Mouse (Mus musculus): ENCODE measurements around the gene Slc4a3. TPM values are rescaled to one million over a fixed set of nuclear protein-coding genes. Genes with fewer than 3 reads are reported as not detected.

The Slc4a3 gene
- 17.7 and 18.2 TPM in 2 replicates for polyA plus RNA-seq (2015; fragmentation: Nextera tagmentation; extraction: Ambion mirVana)

DNA sequence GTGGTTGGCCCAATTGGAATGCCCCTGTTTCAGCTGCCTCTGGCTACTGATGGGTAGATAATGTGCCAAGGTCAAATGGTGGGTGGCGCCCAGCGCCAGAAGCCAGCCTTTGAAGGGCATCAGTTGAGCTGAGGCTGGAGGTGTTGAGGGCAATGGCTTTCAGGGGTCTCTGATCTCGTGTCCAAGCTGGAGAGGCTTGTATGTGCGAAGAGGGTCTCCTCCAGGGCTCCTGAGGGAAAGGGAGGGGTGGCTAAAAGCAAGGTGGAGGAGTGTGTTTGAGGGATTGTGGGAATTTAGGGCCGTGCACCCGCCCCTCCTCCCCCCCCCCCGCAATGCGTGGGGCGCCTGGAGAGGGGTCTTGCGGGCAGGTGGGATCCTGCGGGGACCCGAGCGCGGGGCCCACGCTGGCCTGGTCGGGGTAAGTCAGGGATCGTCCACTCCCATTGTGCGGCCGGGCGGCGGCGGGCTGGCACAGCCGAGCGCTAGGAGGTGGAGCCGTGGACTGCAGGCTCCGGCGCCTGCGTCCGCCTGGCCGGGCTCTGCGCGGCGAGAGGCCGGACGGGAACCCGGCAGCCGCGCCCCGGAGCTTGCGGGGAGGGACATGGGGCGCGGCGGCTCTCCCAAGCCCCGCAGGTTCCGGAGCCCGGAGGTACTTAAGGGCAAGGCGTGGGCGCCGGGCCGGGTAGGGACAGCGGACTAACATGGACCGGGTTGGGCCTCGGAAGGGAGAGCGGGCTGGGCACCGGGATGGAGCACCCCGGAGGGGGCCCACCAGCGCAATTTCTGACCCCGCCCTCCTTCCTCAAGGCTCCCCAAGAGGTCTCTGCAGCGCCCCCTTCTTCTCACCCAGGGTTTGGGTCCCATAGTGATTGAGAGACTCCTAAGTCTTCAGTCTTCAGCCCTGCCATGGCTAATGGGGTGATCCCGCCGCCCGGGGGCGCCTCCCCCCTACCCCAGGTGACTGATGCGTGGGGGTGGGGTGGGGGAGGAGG lies at the start of gene Slc4a3:
Gene Slc4a3, plus strand, starts transcription at position 302 of the 992 bp plus-strand sequence.
- ATAC-seq (ENCODE audit: insufficient read depth, low FRiP score, low read depth), result peak; percentile 83
- H3K4me2 ChIP-seq, result peak within 1 kb of the TSS; percentile 67
- under 1% methylated on average over 58 of the region's 64 CpGs for WGBS
- peak within 1 kb of the TSS; percentile 70 for H3K9ac ChIP-seq
- peak within 1 kb of the TSS; percentile 79 for H3K4me3 ChIP-seq (replicated peaks)
- peak within 1 kb of the TSS; percentile 59 for H3K27ac ChIP-seq
- peaks cover 9% of the 10 kb centered on the region; the same call in 1 of the 2 replicates for H3K36me3 ChIP-seq
- H3K27me3 ChIP-seq (replicated peaks), result no peaks in the 10 kb centered on the region
- H3K4me1 ChIP-seq, result peaks cover 19% of the 10 kb centered on the region; the same call in 1 of the 2 replicates
- no peaks in the 10 kb centered on the region for H3K9me3 ChIP-seq

DNA sequence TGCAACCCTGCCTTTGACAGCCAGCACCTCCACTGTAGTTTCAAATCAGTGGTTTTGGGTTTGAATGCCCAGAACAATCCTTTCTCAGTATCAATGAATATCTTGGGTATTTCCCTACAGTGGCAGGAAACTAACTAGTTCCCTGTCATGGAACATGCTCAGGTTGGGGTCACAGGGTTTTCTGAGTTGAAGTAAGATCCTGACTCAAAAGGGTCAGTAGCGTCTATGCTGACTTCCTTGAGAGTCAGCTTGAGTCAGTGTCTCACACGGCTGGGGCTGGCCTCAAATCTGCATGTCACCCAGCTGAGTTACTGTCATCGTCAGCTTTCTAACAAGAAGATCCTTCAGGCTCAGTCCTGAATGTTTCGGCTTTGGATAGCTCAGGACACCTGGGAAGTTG lies 47.2 kb upstream of the Slc4a3 start:
- H3K4me1 ChIP-seq, result peaks cover 10% of the 10 kb centered on the region
- no peaks in the 10 kb centered on the region for H3K27me3 ChIP-seq (replicated peaks)
- H3K9ac ChIP-seq, result no peak overlapping the region
- H3K4me2 ChIP-seq, result no peak overlapping the region
- H3K27ac ChIP-seq, result no peak overlapping the region
- peaks cover 57% of the 10 kb centered on the region for H3K36me3 ChIP-seq
- WGBS, result 86% methylated on average over 4 of the region's 4 CpGs
- no peaks in the 10 kb centered on the region for H3K9me3 ChIP-seq
- no peak overlapping the region for H3K4me3 ChIP-seq (replicated peaks)
- no peak for ATAC-seq (ENCODE audit: insufficient read depth, low FRiP score, low read depth)

DNA sequence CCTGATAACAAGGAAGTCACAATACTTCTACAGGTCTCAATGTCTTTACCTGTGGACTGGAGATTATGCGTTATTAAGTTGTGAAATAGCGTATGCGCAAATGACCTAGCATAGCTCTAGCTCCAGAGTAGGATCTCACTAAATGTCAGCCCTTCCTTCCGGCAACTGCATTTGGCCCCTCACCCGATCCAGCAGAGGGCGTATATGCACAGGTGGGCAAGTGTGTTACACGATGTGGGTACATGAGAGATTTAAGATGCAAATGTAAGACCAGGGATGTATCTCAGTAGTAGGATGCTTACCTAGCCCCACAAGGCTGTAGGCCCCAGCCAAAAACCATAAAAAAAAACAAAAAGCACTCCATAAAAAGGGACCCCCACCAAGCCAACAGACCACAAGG lies 46.6 kb upstream of the Slc4a3 start:
- Histone ChIP-seq H3K4me3 (replicated peaks) (no peak overlapping the region), H3K9ac (no peak overlapping the region), H3K27me3 (replicated peaks) (no peaks in the 10 kb centered on the region), H3K36me3 (peaks cover 57% of the 10 kb centered on the region), H3K4me1 (peaks cover 16% of the 10 kb centered on the region), H3K27ac (no peak overlapping the region), H3K9me3 (no peaks in the 10 kb centered on the region), H3K4me2 (no peak overlapping the region)
- WGBS, result 79% methylated on average over 7 of the region's 7 CpGs
- no peak for ATAC-seq (ENCODE audit: insufficient read depth, low FRiP score, low read depth)

DNA sequence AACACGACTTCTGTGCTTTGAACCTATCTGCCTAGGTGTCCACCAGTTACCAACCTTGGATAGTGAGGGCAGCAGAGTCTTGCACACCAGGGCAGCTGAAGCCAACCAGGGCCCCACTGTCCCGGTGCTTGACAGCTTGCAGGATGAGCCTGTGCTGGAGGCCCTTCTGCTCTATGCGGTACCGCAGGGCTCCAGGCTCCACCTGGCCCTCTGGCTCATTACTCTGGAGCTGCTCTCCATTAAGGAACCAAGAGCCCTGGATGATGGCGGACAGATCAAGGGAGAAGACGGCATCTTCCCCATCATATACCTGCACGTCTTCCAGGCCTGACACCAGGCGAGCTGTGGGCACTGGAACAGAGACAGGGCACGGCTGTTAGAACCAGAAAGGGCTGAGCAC lies 44.2 kb upstream of the Slc4a3 start:
- Histone ChIP-seq H3K27ac (no peak overlapping the region), H3K9me3 (no peaks in the 10 kb centered on the region), H3K4me2 (no peak overlapping the region), H3K9ac (no peak overlapping the region), H3K36me3 (peaks cover 52% of the 10 kb centered on the region), H3K27me3 (replicated peaks) (no peaks in the 10 kb centered on the region), H3K4me1 (peaks cover 27% of the 10 kb centered on the region), H3K4me3 (replicated peaks) (no peak overlapping the region)
- 96% methylated on average over 9 of the region's 9 CpGs for WGBS
- no peak for ATAC-seq (ENCODE audit: insufficient read depth, low FRiP score, low read depth)

DNA sequence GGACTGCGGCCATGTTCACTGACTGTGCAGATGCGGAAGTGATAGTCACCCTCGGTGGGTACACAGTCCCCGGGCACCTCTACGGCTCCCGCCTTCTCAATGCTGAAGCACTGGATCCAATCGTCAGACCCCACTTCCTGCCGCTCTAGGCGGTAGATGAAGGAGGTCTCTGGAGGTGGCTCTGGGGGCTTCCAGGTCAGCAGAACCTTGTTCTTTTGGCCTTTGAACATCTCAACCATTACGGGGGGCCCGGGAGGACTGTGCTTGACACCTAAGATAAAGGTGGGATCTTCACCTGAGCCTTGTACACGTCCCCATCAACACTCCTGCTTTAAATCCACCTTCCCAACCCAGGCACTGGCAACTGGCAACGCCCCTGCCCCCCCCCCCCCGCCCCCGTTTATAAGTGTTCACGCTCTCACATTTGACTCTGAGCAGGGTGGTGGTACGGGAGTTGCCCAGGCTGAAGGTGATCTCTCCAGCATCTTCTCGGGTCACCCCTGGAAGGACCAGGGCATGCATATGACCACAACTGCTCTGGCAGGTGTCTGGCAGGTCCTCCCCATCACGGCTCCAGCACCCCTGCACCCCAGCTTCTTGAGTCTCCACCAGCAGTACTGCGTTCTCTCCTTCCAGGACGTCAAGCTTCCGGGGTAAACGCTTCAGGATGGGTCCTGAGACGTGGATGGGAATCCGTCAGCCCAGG lies 43.0 kb upstream of the Slc4a3 start:
- Histone ChIP-seq H3K4me2 (0 out of 2 replicates have a peak overlapping the region, but pooled peaks have one; percentile 3), H3K9me3 (no peaks in the 10 kb centered on the region), H3K9ac (no peak overlapping the region), H3K27me3 (replicated peaks) (no peaks in the 10 kb centered on the region), H3K27ac (no peak overlapping the region), H3K4me3 (replicated peaks) (peak overlapping the region; percentile 12; the same call in 1 of the 2 replicates), H3K36me3 (peaks cover 40% of the 10 kb centered on the region), H3K4me1 (peaks cover 34% of the 10 kb centered on the region)
- no peak for ATAC-seq (ENCODE audit: insufficient read depth, low FRiP score, low read depth)
- 85% methylated on average over 25 of the region's 25 CpGs for WGBS

DNA sequence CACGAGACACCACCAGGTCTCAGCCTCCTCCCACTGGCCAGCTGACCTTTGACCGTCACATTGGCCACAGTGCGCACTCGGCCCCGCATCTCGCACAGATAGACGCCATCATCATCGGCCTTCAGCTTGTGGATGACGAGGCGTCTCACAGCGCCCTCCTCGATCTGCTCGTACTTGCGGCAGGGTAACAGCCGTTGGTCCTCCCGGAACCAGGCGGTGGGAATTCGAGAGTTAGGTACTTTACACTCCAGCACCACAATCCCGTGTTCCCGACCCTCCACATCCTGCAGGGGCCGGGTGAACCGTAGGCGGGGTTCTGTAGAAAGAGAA lies 42.5 kb upstream of the Slc4a3 start:
- no peak overlapping the region for H3K27ac ChIP-seq
- no peak for ATAC-seq (ENCODE audit: insufficient read depth, low FRiP score, low read depth)
- whole genome bisulfite sequencing, result 69% methylated on average over 23 of the region's 23 CpGs
- H3K9me3 ChIP-seq, result no peaks in the 10 kb centered on the region
- H3K4me2 ChIP-seq, result peak overlapping the region; percentile 92
- H3K4me1 ChIP-seq, result peaks cover 34% of the 10 kb centered on the region
- H3K36me3 ChIP-seq, result peaks cover 35% of the 10 kb centered on the region
- H3K4me3 ChIP-seq (replicated peaks), result peak overlapping the region; percentile 12; the same call in 1 of the 2 replicates
- H3K9ac ChIP-seq, result no peak overlapping the region
- H3K27me3 ChIP-seq (replicated peaks), result no peaks in the 10 kb centered on the region

DNA sequence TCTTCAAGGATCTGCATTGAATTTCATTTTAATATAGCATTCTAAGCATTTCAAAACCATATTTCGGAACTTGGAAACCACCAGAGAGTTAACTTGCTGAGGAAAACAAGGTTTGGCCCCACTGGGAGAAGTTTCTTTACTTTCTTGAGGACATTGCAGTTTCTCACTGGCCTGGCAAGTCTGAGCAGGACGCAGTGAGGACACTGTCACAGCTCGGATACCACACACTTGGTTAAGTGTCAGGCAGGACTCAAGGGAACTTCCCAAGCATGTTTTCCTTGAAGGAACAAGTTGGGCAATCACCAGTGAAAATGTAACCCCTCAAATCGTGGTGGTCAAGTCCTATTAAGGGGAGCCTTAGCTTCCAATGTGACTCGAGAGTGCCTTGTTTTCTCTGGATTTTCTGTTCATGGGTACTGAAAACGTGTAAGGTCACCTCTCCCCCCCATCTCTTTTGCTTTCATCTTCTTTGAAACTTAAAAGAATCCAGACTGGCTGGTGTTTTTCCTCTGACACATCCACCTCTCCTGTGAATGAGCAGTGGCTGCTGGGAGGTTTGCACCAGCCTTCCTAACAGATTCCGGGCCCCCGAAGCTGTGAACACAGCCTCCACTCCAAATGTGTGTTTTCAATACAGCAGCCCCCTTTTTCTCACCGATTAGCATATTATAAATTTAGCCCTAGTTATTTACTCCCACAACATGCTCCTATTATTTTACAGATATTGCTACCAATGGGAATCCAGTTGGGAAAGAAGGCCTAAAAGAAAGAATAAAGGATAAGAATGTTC lies 41.6 kb upstream of the Slc4a3 start:
- peak overlapping the region; percentile 92 for H3K4me2 ChIP-seq
- no peaks in the 10 kb centered on the region for H3K9me3 ChIP-seq
- H3K27ac ChIP-seq, result peak overlapping the region; percentile 98; the same call in 1 of the 2 replicates
- H3K9ac ChIP-seq, result peak overlapping the region; percentile 98
- H3K4me1 ChIP-seq, result peaks cover 34% of the 10 kb centered on the region
- peak overlapping the region; percentile 91 for H3K4me3 ChIP-seq (replicated peaks)
- 49% methylated on average over 9 of the region's 9 CpGs for WGBS
- H3K27me3 ChIP-seq (replicated peaks), result no peaks in the 10 kb centered on the region
- H3K36me3 ChIP-seq, result peaks cover 28% of the 10 kb centered on the region
- no peak for ATAC-seq (ENCODE audit: insufficient read depth, low FRiP score, low read depth)

DNA sequence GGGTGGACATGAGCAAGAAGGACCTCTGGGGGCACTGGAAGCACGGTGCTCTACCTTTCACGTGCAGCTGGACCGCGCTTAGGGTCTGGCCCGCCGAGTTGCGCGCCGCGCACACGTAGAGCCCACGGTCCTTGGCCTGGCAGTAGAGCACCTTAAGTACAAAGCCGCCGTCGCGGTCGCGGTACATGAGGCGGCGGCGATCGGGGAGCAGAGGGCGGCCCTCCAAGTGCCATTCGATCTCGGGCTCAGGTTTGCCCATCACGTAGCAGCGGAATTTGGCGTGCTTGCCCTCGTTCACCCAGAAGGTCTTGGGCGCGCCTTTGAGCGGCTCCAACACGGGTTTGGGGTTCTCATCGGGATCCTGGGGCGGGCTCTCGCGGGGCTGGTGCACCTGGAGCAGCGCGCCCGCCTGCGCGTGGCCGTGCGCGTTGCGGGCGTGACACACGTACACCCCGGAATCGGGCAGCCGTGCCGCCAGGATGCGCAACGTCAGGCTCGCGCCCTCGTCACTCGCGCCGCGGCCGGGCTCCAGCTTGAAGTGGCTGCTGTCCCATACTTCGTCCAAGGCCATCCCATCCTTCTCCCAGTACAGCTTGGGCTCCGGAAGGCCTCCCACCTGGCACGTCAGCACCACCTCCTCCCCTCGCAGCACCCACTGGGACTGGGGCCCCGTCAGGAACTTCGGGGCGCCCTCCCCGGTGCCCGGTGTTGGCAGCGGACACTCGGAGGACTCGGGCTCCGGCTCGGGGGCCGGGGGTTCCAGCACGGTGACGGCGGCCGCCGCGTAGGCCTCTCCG lies 40.7 kb upstream of the Slc4a3 start:
- peak; percentile 12; the same call in 1 of the 2 replicates for ATAC-seq (ENCODE audit: insufficient read depth, low FRiP score, low read depth)
- peaks cover 34% of the 10 kb centered on the region for H3K4me1 ChIP-seq
- no peaks in the 10 kb centered on the region for H3K27me3 ChIP-seq (replicated peaks)
- peaks cover 21% of the 10 kb centered on the region for H3K36me3 ChIP-seq
- H3K4me3 ChIP-seq (replicated peaks), result peak overlapping the region; percentile 91
- under 1% methylated on average over 83 of the region's 84 CpGs for WGBS
- peak overlapping the region; percentile 98 for H3K27ac ChIP-seq
- peak overlapping the region; percentile 92 for H3K4me2 ChIP-seq
- no peaks in the 10 kb centered on the region for H3K9me3 ChIP-seq
- peak overlapping the region; percentile 98 for H3K9ac ChIP-seq

DNA sequence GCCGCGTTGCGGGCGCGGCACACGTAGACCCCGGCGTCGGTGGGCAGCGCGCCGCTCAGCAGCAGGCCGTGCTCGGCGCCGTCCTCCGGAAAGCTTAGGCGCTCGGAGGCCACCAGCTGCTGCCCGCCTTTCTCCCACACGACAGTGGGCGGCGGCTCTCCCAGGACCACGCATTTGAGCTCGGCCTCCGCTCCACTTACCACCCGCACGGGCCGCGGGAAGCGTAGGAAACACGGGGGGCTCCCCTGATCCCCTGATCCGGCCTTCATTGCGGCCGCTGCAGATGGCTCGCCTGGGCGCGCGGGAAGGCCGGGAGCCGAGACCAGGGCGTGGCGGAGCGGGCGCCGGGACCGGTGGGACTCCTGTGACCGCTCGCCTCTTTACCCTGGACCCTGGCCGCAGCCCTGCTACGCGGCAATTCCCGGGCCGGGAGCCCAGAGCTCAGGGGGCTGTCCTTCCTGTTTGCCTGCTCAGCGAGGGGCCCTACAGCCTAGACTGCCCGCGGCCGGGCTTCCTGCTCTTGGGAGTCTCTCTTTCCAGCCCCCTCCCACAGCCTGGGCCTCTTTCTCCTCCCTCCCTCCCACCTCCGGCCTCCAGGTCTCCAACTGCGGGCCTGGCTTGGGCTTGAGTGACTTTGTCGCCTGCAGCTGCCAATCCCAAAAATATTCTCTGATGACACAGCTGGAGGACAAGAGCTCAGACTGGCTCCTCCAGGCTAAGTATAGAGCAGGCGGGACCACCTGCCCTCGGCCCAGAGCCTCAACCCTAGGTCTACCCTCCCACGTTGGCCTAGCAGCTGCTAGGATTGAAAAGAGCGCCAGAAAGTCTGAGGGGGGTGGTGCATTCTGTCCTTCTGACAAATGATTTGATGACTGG lies 39.9 kb upstream of the Slc4a3 start, which contains the start of gene Obsl1:
Gene Obsl1, minus strand, starts transcription at position 497 of the 876 bp plus-strand sequence.
- Histone ChIP-seq H3K4me1 (peaks cover 34% of the 10 kb centered on the region), H3K9ac (peak within 1 kb of the TSS; percentile 98), H3K9me3 (no peaks in the 10 kb centered on the region), H3K4me3 (replicated peaks) (peak within 1 kb of the TSS; percentile 91), H3K36me3 (peaks cover 18% of the 10 kb centered on the region), H3K27me3 (replicated peaks) (no peaks in the 10 kb centered on the region), H3K27ac (peak within 1 kb of the TSS; percentile 98), H3K4me2 (peak within 1 kb of the TSS; percentile 92)
- under 1% methylated on average over 65 of the region's 65 CpGs for WGBS
- ATAC-seq (ENCODE audit: insufficient read depth, low FRiP score, low read depth), result peak; percentile 90

DNA sequence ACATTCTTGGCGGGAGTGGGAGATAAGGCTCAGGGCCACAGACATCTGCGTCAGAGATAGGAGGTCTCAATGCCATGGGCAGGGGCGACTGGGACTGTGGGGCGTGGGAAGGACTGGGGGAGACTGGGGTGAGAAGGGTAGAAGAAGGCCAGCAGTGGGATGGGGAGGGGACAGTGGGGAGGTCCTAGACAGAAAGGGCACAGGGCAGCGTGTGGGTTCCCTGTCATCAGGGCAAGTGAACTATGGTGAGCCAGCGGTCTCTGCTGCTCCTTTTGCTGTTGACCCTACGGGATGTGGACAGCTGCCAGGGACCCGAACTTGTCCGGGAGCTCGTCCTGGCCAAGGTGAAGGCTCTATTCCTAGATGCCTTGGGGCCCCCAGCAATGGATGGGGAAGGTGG lies 39.1 kb upstream of the Slc4a3 start, which contains the start of gene Inha:
Gene Inha, plus strand, starts transcription at position 72 of the 400 bp plus-strand sequence.
- peaks cover 42% of the 10 kb centered on the region for H3K4me1 ChIP-seq
- WGBS, result 55% methylated on average over 10 of the region's 10 CpGs

More for the DNA sequence above, 39.1 kb upstream of the Slc4a3 start, which contains the start of gene Inha:
- H3K27me3 ChIP-seq (replicated peaks), result no peaks in the 10 kb centered on the region
- H3K9me3 ChIP-seq, result no peaks in the 10 kb centered on the region
- peak within 1 kb of the TSS; percentile 98 for H3K27ac ChIP-seq
- peak within 1 kb of the TSS; percentile 91 for H3K4me3 ChIP-seq (replicated peaks)
- peaks cover 10% of the 10 kb centered on the region for H3K36me3 ChIP-seq
- peak within 1 kb of the TSS; percentile 98 for H3K9ac ChIP-seq
- H3K4me2 ChIP-seq, result peak within 1 kb of the TSS; percentile 92
- no peak for ATAC-seq (ENCODE audit: insufficient read depth, low FRiP score, low read depth)
